Mouse (Mus musculus) liver, postnatal 0 days (tissue): ENCODE results near the gene Map3k1.

ENCODE experiments used
- CTCF ChIP-seq: sonication (generic); IDR thresholded peaks from 2 replicates; pipeline ENCODE4 v1.5.1; 2016; ENCODE audit warnings: antibody characterized with exemption, low read depth
- EP300 ChIP-seq: IDR thresholded peaks from 2 replicates; pipeline ENCODE4 v1.6.1; 2016; ENCODE audit warnings: antibody characterized with exemption, low read depth, mild to moderate bottlenecking

DNA sequence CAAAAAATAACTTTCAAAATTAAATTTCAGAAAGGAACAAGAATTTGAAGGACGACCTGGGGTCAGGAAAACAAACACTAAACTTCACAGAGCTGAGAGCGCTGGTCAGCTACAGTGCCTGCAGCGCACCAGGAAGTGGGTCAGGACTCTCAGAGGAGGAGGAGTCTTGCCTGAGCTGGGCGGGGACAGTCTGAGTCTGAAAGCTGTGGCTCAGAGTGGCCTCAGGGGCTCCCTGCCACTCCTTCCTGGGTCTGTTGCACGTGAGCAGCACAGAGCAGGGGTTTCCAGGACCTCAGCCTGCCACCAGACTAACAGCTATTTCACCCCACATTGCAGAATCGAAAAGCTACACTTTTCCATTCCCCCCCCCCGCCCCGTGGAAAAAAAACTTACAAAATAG, 11.8 kb downstream of the Map3k1 start:
- no peak for TF ChIP-seq EP300
- no peak for TF ChIP-seq CTCF
